18 mouse cellular contexts compared by ENCODE assay signal in the genomic region with DNA sequence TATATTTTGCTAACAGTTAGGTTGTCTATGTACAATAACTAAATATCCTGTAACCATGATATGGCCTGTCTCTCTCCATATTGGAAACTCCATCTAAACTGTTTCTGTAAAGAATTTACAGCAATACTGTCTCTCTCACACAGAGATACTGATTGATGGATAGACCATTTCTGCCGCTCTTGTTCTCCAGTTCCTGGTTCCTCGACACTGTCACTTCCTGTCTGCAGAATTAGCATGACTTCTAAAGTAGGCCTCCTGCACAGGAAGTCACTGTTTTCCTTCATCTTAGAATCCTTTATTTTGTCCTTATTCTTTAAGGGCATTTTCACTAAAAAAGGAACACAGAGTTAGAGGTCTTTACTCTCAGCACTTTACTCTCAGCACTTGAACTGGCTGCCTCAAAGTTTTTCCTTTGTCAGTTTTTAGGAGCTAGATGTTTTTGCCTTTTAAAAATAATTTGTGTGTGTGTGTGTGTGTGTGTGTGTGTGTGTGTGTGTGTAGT. TPM values are rescaled to one million over a fixed set of nuclear protein-coding genes. Genes with fewer than 3 reads are reported as not detected.
DNase-seq lines count a peak whose midpoint lies in the region; ATAC-seq and TF ChIP-seq lines count a peak whose summit lies in the region.
"Had no signal": no experiment of that assay in that cellular context is flagged by ENCODE, and none has a peak within 500 bp of the region (broad histone marks: within the 10 kb centered on the region; RNA-seq: fewer than 3 reads in every experiment).

No protein-coding gene starts in this region.

- no peak overlapping the region for H3K4me2 ChIP-seq in CH12.LX (ENCODE audit: insufficient read depth, low read depth, poor library complexity, severe bottlenecking)
- no peak overlapping the region for H3K4me2 ChIP-seq in forebrain, embryonic 16.5 days (ENCODE audit: low read length)
- H3K4me2 ChIP-seq: forebrain, embryonic 13.5 days; heart, embryonic 13.5 days; hindbrain, embryonic 15.5 days had no signal

- DNase-seq in thymus, postnatal 14 days: peak; percentile 28
- no peak for DNase-seq in thymus, postnatal 25 days
- peak; percentile 31 for DNase-seq in CH12.LX (ENCODE audit: extremely low read depth)
- DNase-seq in left cerebral cortex, adult 2 months (ENCODE audit: extremely low spot score in 1 of 2, low spot score in 2 of 2): no peak
- DNase-seq: adrenal gland, postnatal 14 days; cerebellum, adult 11-12 months; cerebellum, adult 9-10 months; gastrocnemius, adult 2 months; gastrocnemius, postnatal 25 days; heart, postnatal 36 days had no signal

- H3K9me3 ChIP-seq in CH12.LX (replicated peaks; ENCODE audit: low read length): no peaks in the 10 kb centered on the region
- no peaks in the 10 kb centered on the region for H3K9me3 ChIP-seq in forebrain, embryonic 16.5 days (ENCODE audit: control insufficient read depth, low read length)
- H3K9me3 ChIP-seq: embryonic facial prominence, embryonic 10.5 days; forebrain, embryonic 13.5 days; G1E; heart, embryonic 13.5 days; hindbrain, embryonic 15.5 days had no signal

- ATAC-seq in inflammation-experienced regulatory T-cells, adult 6 months: peak; percentile 100
- ATAC-seq in megakaryocyte, adult 5-6 weeks (ENCODE audit: poor library complexity, severe bottlenecking): no peak
- ATAC-seq in forebrain, embryonic 16.5 days: no peak
- ATAC-seq: forebrain, embryonic 13.5 days had no signal

- TF ChIP-seq CTCF in CH12.LX (conservative IDR thresholded peaks at IDR 0.05 in 1 of 2, IDR thresholded peaks at IDR 0.05 in 1 of 2; ENCODE audit: low read depth in 2 of 2, low read length in 2 of 2): no peak
- TF ChIP-seq CTCF in left cerebral cortex, adult 2 months (IDR thresholded peaks at IDR 0.05): no peak

- in situ Hi-C loops in CH12.LX (cut with MboI; ENCODE audit: low pct_ligation_motif_present, low pct_unique_long_range_greater_than_20kb, low sequenced_read_pairs): no loop called here

- intact Hi-C loops in left cerebral cortex, adult 2 months (cut with DNase I): no loop called here

- no peak overlapping the region for H3K9ac ChIP-seq in CH12.LX (ENCODE audit: insufficient read depth, low read depth)
- H3K9ac ChIP-seq in forebrain, embryonic 16.5 days (replicated peaks; ENCODE audit: low read depth, low read length): no peak overlapping the region
- H3K9ac ChIP-seq: forebrain, embryonic 13.5 days; heart, embryonic 13.5 days; hindbrain, embryonic 15.5 days had no signal

- peaks cover 0 to 49% of the 10 kb centered on the region in 2 experiments for H3K36me3 ChIP-seq in CH12.LX (replicated peaks in 1 of 2; ENCODE audit: control insufficient read depth in 1 of 2, insufficient read depth in 1 of 2, low read length in 1 of 2)
- 0 out of 2 replicates have a peak, but pooled peaks cover 5% of the 10 kb centered on the region for H3K36me3 ChIP-seq in forebrain, embryonic 16.5 days (ENCODE audit: control insufficient read depth, insufficient read depth)
- H3K36me3 ChIP-seq: hindbrain, embryonic 15.5 days had no signal

- H3K79me2 ChIP-seq in CH12.LX (replicated peaks; ENCODE audit: control insufficient read depth, extremely low read depth, insufficient read depth, poor library complexity, severe bottlenecking): no peaks in the 10 kb centered on the region

- no peak overlapping the region for H3K27ac ChIP-seq in CH12.LX (ENCODE audit: insufficient read depth, low read depth)
- no peak overlapping the region for H3K27ac ChIP-seq in forebrain, embryonic 16.5 days (ENCODE audit: low read length)
- no peak overlapping the region for H3K27ac ChIP-seq in left cerebral cortex, adult 2 months
- H3K27ac ChIP-seq: embryonic facial prominence, embryonic 10.5 days; forebrain, embryonic 13.5 days; gastrocnemius, adult 2 months; heart, embryonic 13.5 days; hindbrain, embryonic 15.5 days had no signal

- no peaks in the 10 kb centered on the region for H3K27me3 ChIP-seq in CH12.LX (replicated peaks)
- H3K27me3 ChIP-seq in forebrain, embryonic 16.5 days (replicated peaks; ENCODE audit: control insufficient read depth, insufficient read depth, low read length): no peaks in the 10 kb centered on the region
- H3K27me3 ChIP-seq: forebrain, embryonic 13.5 days; heart, embryonic 13.5 days; hindbrain, embryonic 15.5 days had no signal

- no peak overlapping the region for H3K4me3 ChIP-seq in CH12.LX (replicated peaks in 1 of 3; ENCODE audit: low read depth in 2 of 3, low read length in 2 of 3, poor library complexity in 1 of 3)
- no peak overlapping the region for H3K4me3 ChIP-seq in forebrain, embryonic 16.5 days (replicated peaks; ENCODE audit: low read length)
- no peak overlapping the region for H3K4me3 ChIP-seq in left cerebral cortex, adult 2 months
- H3K4me3 ChIP-seq: embryonic facial prominence, embryonic 10.5 days; forebrain, embryonic 13.5 days; gastrocnemius, adult 2 months; heart, embryonic 13.5 days; hindbrain, embryonic 15.5 days had no signal

- WGBS in forebrain, embryonic 16.5 days: 91% methylated on average over 2 of the region's 2 CpGs

- dilution Hi-C loops in CH12.LX (cut with MboI; ENCODE audit: extremely low pct_ligation_motif_present, extremely low pct_unique_long_range_greater_than_20kb, low sequenced_read_pairs): no loop called here

- no peak for TF ChIP-seq EP300 in CH12.LX (IDR thresholded peaks at IDR 0.05; ENCODE audit: low read length)

- no peak for TF ChIP-seq POLR2A in CH12.LX (IDR thresholded peaks at IDR 0.05; ENCODE audit: low read depth, low read length)

- H3K4me1 ChIP-seq in CH12.LX (ENCODE audit: control insufficient read depth in 1 of 2, insufficient read depth in 2 of 2): peaks cover 0 to 15% of the 10 kb centered on the region in 2 experiments; a peak in 2 of 4 replicates
- no peaks in the 10 kb centered on the region for H3K4me1 ChIP-seq in forebrain, embryonic 16.5 days (replicated peaks; ENCODE audit: control insufficient read depth, insufficient read depth, low read length)
- H3K4me1 ChIP-seq: heart, embryonic 13.5 days; hindbrain, embryonic 15.5 days had no signal

- TF ChIP-seq RAD21 in CH12.LX (IDR thresholded peaks at IDR 0.05; ENCODE audit: low read depth, low read length): no peak

TF ChIP-seq in CH12.LX, 34 proteins besides CTCF, POLR2A, EP300 and RAD21:
- no peak for TF ChIP-seq JUND (conservative IDR thresholded peaks at IDR 0.05; ENCODE audit: low read depth, low read length)
- peak; percentile 59; the same call in 1 of the 2 replicates for TF ChIP-seq ELF1 (IDR thresholded peaks at IDR 0.05; ENCODE audit: low read depth, low read length)

RNA-seq across cellular contexts. Expression of gene Micu1, which starts 46.5 kb away (rescaled TPM):
- total RNA-seq in CH12.LX (2012; rRNA removed): 20.4 and 29.3 TPM in 2 replicates
- 23.1 and 25.3 TPM in 2 replicates for total RNA-seq in CH12.LX (2014; rRNA removed)
- 37.1 and 43.1 TPM in 2 replicates for polyA plus RNA-seq in CH12.LX (2012; ENCODE audit: insufficient read length, low read depth)
- 10 to 100 TPM; 43.4 to 59.2 (median 56.3) TPM for polyA plus RNA-seq in inflammation-experienced regulatory T-cells, adult 6 months (2017; shearing (Covaris generic))
- 29.7 and 34.2 TPM in 2 replicates for total RNA-seq in megakaryocyte, adult 5-6 weeks (2015)
- 42.2 and 58.8 TPM in 2 replicates for total RNA-seq in megakaryocyte, adult 5-6 weeks (2017)
- 76.0 and 76.4 TPM in 2 replicates for polyA plus RNA-seq in forebrain, embryonic 16.5 days (2015; fragmentation: Nextera tagmentation; extraction: Ambion mirVana)
- total RNA-seq in left cerebral cortex, adult 2 months (2021): 10 to 100 TPM; 85.2 to 89.9 TPM

Comparison
In these comparisons a context has a peak if more than half of its experiments do, and no peak if none do; other contexts are left out.
1. DNase-seq: peak in thymus, postnatal 14 days (single experiment) and CH12.LX (single experiment); none in thymus, postnatal 25 days (single experiment) and left cerebral cortex, adult 2 months (0 of 2).